Mouse (Mus musculus): ENCODE measurements around the gene Lamtor2.

- TF ChIP-seq POLR2A (IDR thresholded peaks at IDR 0.05; ENCODE audit: borderline replicate concordance, insufficient read depth, low read length) (no peak), CTCF (IDR thresholded peaks at IDR 0.05; ENCODE audit: borderline replicate concordance, insufficient read depth, low read depth, low read length) (no peak)
Measured at GRCm38 (mm10) chr3:88518411-88518810, 34.5 kb downstream of the Lamtor2 start.
